Mouse (Mus musculus) MEL (cell line): ENCODE measurements at regions not wholly inside any gene's neighbourhood (a gene's known extent, or its start where the extent isn't known, plus 50 kb on each side); places are given as distances from the start of the nearest gene placed in this dataset.

Experiments
- DNase-seq: peaks from one replicate; pipeline ENCODE4 v3.0.0; 2011; ENCODE audit warnings: low read depth, low spot score
- H3K27ac ChIP-seq: 2 replicates; pipeline ENCODE4 v1.5.1; 2012; ENCODE audit warnings: low read depth, mild to moderate bottlenecking, control low read depth, low read length, moderate library complexity; ENCODE audit not compliant: control insufficient read depth
- H3K27me3 ChIP-seq, 2 experiments: fragments of 150-350 bp in 1 of 2; sonication (generic) in 1 of 2; 2 replicates each; pipeline ENCODE4 v1.6.1; 2012; ENCODE audit warnings: low read length in 2 of 2, mild to moderate bottlenecking in 2 of 2, improper control_type of control experiment in 1 of 2, moderate library complexity in 1 of 2; ENCODE audit not compliant: insufficient read depth in 2 of 2, control insufficient read depth in 1 of 2
- H3K36me3 ChIP-seq, 2 experiments: 2 replicates each; pipeline ENCODE4 v1.6.1; 2012 to 2014; ENCODE audit warnings: low read length in 2 of 2, improper control_type of control experiment in 1 of 2, inconsistent platforms in 1 of 2, mild to moderate bottlenecking in 1 of 2; ENCODE audit not compliant: insufficient read depth in 2 of 2, control insufficient read depth in 1 of 2
- H3K4me1 ChIP-seq, 2 experiments: fragments of 150-350 bp in 1 of 2; sonication (generic) in 1 of 2; 2 replicates each; pipeline ENCODE4 v1.6.1; 2012; ENCODE audit warnings: low read length in 2 of 2, improper control_type of control experiment in 1 of 2, mild to moderate bottlenecking in 1 of 2; ENCODE audit not compliant: insufficient read depth in 2 of 2, control insufficient read depth in 1 of 2
- H3K4me3 ChIP-seq, 2 experiments: fragments of 150-350 bp in 1 of 2; sonication (generic) in 1 of 2; 2 replicates each; pipeline ENCODE4 v1.5.1; 2012; ENCODE audit warnings: low read depth in 2 of 2, low read length in 2 of 2, mild to moderate bottlenecking in 2 of 2, moderate library complexity in 2 of 2, control low read depth in 1 of 2, improper control_type of control experiment in 1 of 2; ENCODE audit not compliant: control insufficient read depth in 1 of 2, insufficient read depth in 1 of 2
- H3K79me2 ChIP-seq: 2 replicates; pipeline ENCODE4 v1.6.1; 2012; ENCODE audit warnings: mild to moderate bottlenecking, low read length, moderate library complexity; ENCODE audit not compliant: control insufficient read depth, poor library complexity, insufficient read depth
- H3K9ac ChIP-seq: 2 replicates; pipeline ENCODE4 v1.6.1; 2012; ENCODE audit warnings: low read depth, mild to moderate bottlenecking, control low read depth, low read length, moderate library complexity; ENCODE audit not compliant: control insufficient read depth, poor library complexity, severe bottlenecking
- H3K9me3 ChIP-seq: fragments of 150-350 bp; sonication (generic); replicated peaks from 2 replicates; pipeline ENCODE4 v1.6.1; 2012; ENCODE audit warnings: mild to moderate bottlenecking, low read length, improper control_type of control experiment, moderate library complexity; ENCODE audit not compliant: insufficient read depth
- BHLHE40 ChIP-seq: IDR thresholded peaks from 2 replicates; pipeline ENCODE4 v1.6.1; 2012; ENCODE audit warnings: low read depth, mild to moderate bottlenecking, inconsistent platforms, low read length, improper control_type of control experiment, borderline replicate concordance
- CHD2 ChIP-seq: IDR thresholded peaks from 2 replicates; pipeline ENCODE4 v1.6.1; 2011; ENCODE audit warnings: low read length, improper control_type of control experiment
- CTCF ChIP-seq, 3 experiments: IDR thresholded peaks in 2 of 3; conservative IDR thresholded peaks in 1 of 3; 2 replicates each; pipeline ENCODE4 v1.5.1; 2011 to 2012; ENCODE audit warnings: low read length in 3 of 3, low read depth in 2 of 3, mild to moderate bottlenecking in 2 of 3, improper control_type of control experiment in 1 of 3, inconsistent platforms in 1 of 3, mixed read lengths in 1 of 3, moderate library complexity in 1 of 3; ENCODE audit not compliant: control insufficient read depth in 1 of 3, insufficient read depth in 1 of 3, poor library complexity in 1 of 3, severe bottlenecking in 1 of 3
- E2F4 ChIP-seq: IDR thresholded peaks from 2 replicates; pipeline ENCODE4 v1.6.1; 2011; ENCODE audit warnings: low read depth, low read length, improper control_type of control experiment, borderline replicate concordance
- GABPA ChIP-seq: IDR thresholded peaks from 2 replicates; pipeline ENCODE4 v1.6.1; 2012; ENCODE audit warnings: low read depth, mild to moderate bottlenecking, inconsistent platforms, low read length, improper control_type of control experiment, moderate library complexity
- JUND ChIP-seq: IDR thresholded peaks from 2 replicates; pipeline ENCODE4 v1.6.1; 2011; ENCODE audit warnings: low read depth, mild to moderate bottlenecking, improper control_type of control experiment, low read length
- KAT2A ChIP-seq: conservative IDR thresholded peaks from 2 replicates; pipeline ENCODE4 v1.6.1; 2012; ENCODE audit warnings: low read depth, low read length, improper control_type of control experiment, inconsistent platforms
- MXI1 ChIP-seq: IDR thresholded peaks from 2 replicates; pipeline ENCODE4 v1.6.1; 2011; ENCODE audit warnings: mild to moderate bottlenecking, low read depth, low read length, improper control_type of control experiment
- MYB ChIP-seq: IDR thresholded peaks from 2 replicates; pipeline ENCODE4 v1.6.1; 2011; ENCODE audit warnings: mild to moderate bottlenecking, low read depth, low read length, improper control_type of control experiment
- NRF1 ChIP-seq: IDR thresholded peaks from 2 replicates; pipeline ENCODE4 v1.6.1; 2014; ENCODE audit warnings: low read depth, mild to moderate bottlenecking, inconsistent platforms, low read length, improper control_type of control experiment, moderate library complexity; ENCODE audit not compliant: poor library complexity, insufficient read depth, severe bottlenecking
- RAD21 ChIP-seq: IDR thresholded peaks from 2 replicates; pipeline ENCODE4 v1.6.1; 2011; ENCODE audit warnings: mild to moderate bottlenecking, low read depth, low read length, improper control_type of control experiment
- RCOR1 ChIP-seq: IDR thresholded peaks from 2 replicates; pipeline ENCODE4 v1.6.1; 2012; ENCODE audit warnings: low read depth, mild to moderate bottlenecking, inconsistent platforms, low read length, improper control_type of control experiment
- TAL1 ChIP-seq: IDR thresholded peaks from 2 replicates; pipeline ENCODE4 v1.6.1; 2012; ENCODE audit warnings: mild to moderate bottlenecking, inconsistent platforms, low read length, moderate library complexity, mixed read lengths
- USF2 ChIP-seq, 2 experiments: IDR thresholded peaks; 2 replicates each; pipeline ENCODE4 v1.6.1; 2011 to 2012; ENCODE audit warnings: improper control_type of control experiment in 2 of 2, low read length in 2 of 2, borderline replicate concordance in 1 of 2, inconsistent platforms in 1 of 2, low read depth in 1 of 2, mild to moderate bottlenecking in 1 of 2; ENCODE audit not compliant: insufficient read depth in 1 of 2
- ZMIZ1 ChIP-seq: IDR thresholded peaks from 2 replicates; pipeline ENCODE4 v1.6.1; 2012; ENCODE audit warnings: low read depth, mild to moderate bottlenecking, inconsistent platforms, low read length, improper control_type of control experiment, moderate library complexity

DNA sequence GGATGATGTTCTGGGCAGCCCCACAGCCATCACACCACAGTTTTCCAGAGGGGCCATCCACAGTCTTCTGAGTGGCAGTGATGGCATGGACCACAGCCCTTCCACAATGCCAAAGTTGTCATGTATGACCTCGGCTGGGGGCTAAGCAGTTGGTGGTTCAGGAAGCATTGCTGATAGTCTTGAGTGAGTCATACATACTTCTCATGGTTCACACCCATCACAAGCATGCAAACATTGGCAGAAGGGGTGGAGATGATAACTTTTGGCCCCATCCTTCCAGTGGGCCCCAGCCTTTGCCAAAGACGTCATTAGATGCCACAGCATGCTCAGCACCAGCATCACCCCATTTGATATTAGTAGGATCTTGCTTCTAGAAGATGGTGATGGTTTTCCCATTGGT is 89.3 kb upstream of the Otud4 start:
- H3K36me3 ChIP-seq = no peaks in the 10 kb centered on the region
- no peak overlapping the region for H3K4me3 ChIP-seq
- no peak for TF ChIP-seq KAT2A
- TF ChIP-seq RCOR1 = no peak
- no peak for TF ChIP-seq ZMIZ1
- no peak for TF ChIP-seq CTCF (IDR thresholded peaks at IDR 0.05 in 2 of 3, conservative IDR thresholded peaks at IDR 0.05 in 1 of 3; ENCODE audit: control insufficient read depth in 1 of 3, insufficient read depth in 1 of 3, low read depth in 2 of 3, low read length in 3 of 3, poor library complexity in 1 of 3, severe bottlenecking in 1 of 3)
- TF ChIP-seq CHD2 = no peak
- TF ChIP-seq MXI1 = no peak
- TF ChIP-seq, all 39 proteins: peak for 0

DNA sequence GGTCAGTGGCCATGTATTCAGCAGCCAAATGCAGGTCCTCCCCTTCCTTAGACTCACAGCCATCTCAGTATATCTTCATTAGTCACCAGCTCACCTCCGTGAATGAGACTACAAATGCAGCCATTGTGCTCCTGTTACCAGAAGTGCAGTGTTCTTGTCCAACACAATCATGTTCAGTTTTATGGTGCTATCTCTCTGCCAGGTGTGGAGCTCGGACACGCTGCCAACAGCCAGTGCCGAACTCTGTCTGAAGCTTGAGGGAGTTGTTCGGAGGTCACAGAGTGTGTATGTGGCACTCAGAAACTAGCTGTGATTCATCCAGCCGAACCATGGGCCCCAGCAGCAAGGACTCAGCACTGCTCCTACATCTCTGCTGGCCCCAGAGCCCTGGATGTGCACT is 91.3 kb upstream of the Otud4 start:
- H3K27ac ChIP-seq = no peak overlapping the region
- H3K9me3 ChIP-seq = no peaks in the 10 kb centered on the region
- no peak for TF ChIP-seq NRF1
- TF ChIP-seq USF2 (IDR thresholded peaks at IDR 0.05; ENCODE audit: borderline replicate concordance in 1 of 2, insufficient read depth in 1 of 2, low read depth in 1 of 2, low read length in 2 of 2) = no peak
- no peak for TF ChIP-seq TAL1
- TF ChIP-seq JUND = no peak
- no peak for TF ChIP-seq MYB
- TF ChIP-seq GABPA = no peak
- no peak for TF ChIP-seq BHLHE40
- DNase-seq = no peak
- no peaks in the 10 kb centered on the region for H3K79me2 ChIP-seq
- no peaks in the 10 kb centered on the region for H3K27me3 ChIP-seq
- H3K36me3 ChIP-seq = no peaks in the 10 kb centered on the region
- no peaks in the 10 kb centered on the region for H3K4me1 ChIP-seq
- no peak overlapping the region for H3K9ac ChIP-seq
- H3K4me3 ChIP-seq = no peak overlapping the region

More for the DNA sequence above, 89.3 kb upstream of the Otud4 start:
- no peaks in the 10 kb centered on the region for H3K79me2 ChIP-seq
- no peaks in the 10 kb centered on the region for H3K9me3 ChIP-seq
- H3K27ac ChIP-seq = no peak overlapping the region
- H3K27me3 ChIP-seq = no peaks in the 10 kb centered on the region
- DNase-seq = no peak
- no peaks in the 10 kb centered on the region for H3K4me1 ChIP-seq
- no peak overlapping the region for H3K9ac ChIP-seq

DNA sequence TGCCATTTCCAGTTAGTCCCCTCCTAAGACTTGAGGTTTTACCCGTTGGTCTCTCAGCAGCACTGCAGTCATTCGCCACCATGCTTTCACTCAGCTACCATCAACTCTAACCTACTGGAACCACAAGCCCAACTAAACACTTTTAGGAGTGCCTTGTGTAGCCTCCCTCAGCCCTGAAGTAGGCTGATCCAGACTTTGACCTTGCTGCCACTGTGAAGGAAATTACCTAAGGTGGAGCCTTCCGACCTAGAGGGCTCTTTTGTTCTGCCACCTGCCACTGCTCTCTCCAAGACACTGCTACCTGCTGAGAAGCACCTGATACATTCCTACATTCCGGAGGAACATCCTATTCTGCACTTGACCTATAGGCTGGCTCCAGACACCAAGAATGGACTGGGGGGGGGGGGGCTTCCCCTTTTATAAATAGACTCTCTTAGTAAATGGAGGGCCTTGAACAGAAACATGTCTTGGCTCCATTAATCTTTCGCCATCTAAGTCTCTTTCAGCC is 93.5 kb upstream of the Otud4 start:
- Histone ChIP-seq H3K4me1 (no peaks in the 10 kb centered on the region), H3K27ac (no peak overlapping the region), H3K9ac (no peak overlapping the region), H3K27me3 (no peaks in the 10 kb centered on the region), H3K9me3 (no peaks in the 10 kb centered on the region), H3K4me3 (no peak overlapping the region), H3K36me3 (no peaks in the 10 kb centered on the region), H3K79me2 (no peaks in the 10 kb centered on the region)
- no peak for DNase-seq
- TF ChIP-seq RAD21 = no peak
- TF ChIP-seq RCOR1 = no peak
- TF ChIP-seq USF2 (IDR thresholded peaks at IDR 0.05; ENCODE audit: borderline replicate concordance in 1 of 2, insufficient read depth in 1 of 2, low read depth in 1 of 2, low read length in 2 of 2) = no peak
- TF ChIP-seq GABPA = no peak
- TF ChIP-seq E2F4 = no peak
- no peak for TF ChIP-seq NRF1
